Mouse (Mus musculus) ES-Bruce4 (cell line): ENCODE results near the gene Flywch1. TPM values are rescaled to one million over a fixed set of nuclear protein-coding genes. Genes with fewer than 3 reads are reported as not detected.

Source experiments
- H3K27ac ChIP-seq: 2 replicates; pipeline ENCODE4 v1.5.1; 2012; ENCODE audit warnings: low read length, inconsistent platforms; ENCODE audit not compliant: insufficient read depth
- H3K27me3 ChIP-seq: 2 replicates; pipeline ENCODE4 v1.6.1; 2012; ENCODE audit warnings: mild to moderate bottlenecking, low read length, inconsistent platforms; ENCODE audit not compliant: control insufficient read depth, poor library complexity, insufficient read depth, severe bottlenecking
- H3K36me3 ChIP-seq: 2 replicates; pipeline ENCODE4 v1.6.1; 2012; ENCODE audit warnings: inconsistent platforms, mild to moderate bottlenecking, low read length, moderate library complexity; ENCODE audit not compliant: control insufficient read depth, poor library complexity, insufficient read depth, severe bottlenecking
- H3K4me1 ChIP-seq: one replicate; pipeline ENCODE4 v1.8.1; 2011; ENCODE audit warnings: low read length; ENCODE audit not compliant: control insufficient read depth, insufficient read depth
- H3K4me3 ChIP-seq: 2 replicates; pipeline ENCODE4 v1.5.1; 2011; ENCODE audit warnings: low read depth, mild to moderate bottlenecking, low read length
- H3K9ac ChIP-seq: 2 replicates; pipeline ENCODE4 v1.6.1; 2012; ENCODE audit warnings: low read depth, mild to moderate bottlenecking, inconsistent platforms; ENCODE audit not compliant: poor library complexity, severe bottlenecking
- H3K9me3 ChIP-seq: replicated peaks from 2 replicates; pipeline ENCODE4 v1.6.1; 2012; ENCODE audit warnings: mild to moderate bottlenecking, low read length, inconsistent platforms; ENCODE audit not compliant: control insufficient read depth, poor library complexity, insufficient read depth, severe bottlenecking
- CTCF ChIP-seq: IDR thresholded peaks from one replicate; pipeline ENCODE4 v1.8.1; 2011; ENCODE audit warnings: low read depth, low read length
- EP300 ChIP-seq: IDR thresholded peaks from 2 replicates; pipeline ENCODE4 v1.6.1; 2011; ENCODE audit warnings: low read depth, low read length; ENCODE audit not compliant: insufficient read depth
- POLR2A ChIP-seq: IDR thresholded peaks from one replicate; pipeline ENCODE4 v1.8.1; 2011; ENCODE audit warnings: low read length; ENCODE audit not compliant: insufficient read depth
- polyA plus RNA-seq: library from polyadenylated mRNA; stranded (reverse); fragments of >200 nt; gene quantifications from 2 replicates; pipeline ENCODE4 v1.2.4, GENCODE M21; 2011; ENCODE audit warnings: low read depth; ENCODE audit not compliant: missing spikeins, insufficient read depth, insufficient read length

Gene Flywch1
- polyA plus RNA-seq, 1 experiment = 34.2 TPM

DNA sequence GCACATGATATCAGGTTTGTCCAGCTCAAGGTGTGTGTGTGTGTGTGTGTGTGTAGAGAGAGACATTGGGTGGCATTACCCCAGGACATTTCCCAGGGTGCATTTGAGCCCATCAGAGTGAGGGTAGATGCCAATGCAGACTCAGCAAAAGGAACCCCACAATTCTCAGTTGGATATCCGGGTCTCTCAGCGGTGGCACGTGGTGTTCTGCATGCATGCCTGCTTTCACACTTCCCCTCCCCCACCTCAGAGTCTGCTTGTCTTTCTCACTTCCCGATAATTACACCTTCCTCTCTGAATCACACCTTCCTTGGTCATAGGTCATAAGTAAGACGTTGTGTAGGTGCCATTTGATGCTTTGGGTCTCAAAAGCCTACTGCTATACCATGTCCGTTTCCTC is 23.4 kb downstream of the Flywch1 start:
- Histone ChIP-seq H3K36me3 (no peaks in the 10 kb centered on the region), H3K9ac (no peak overlapping the region), H3K27me3 (no peaks in the 10 kb centered on the region; the same call in 1 of the 2 replicates), H3K4me3 (no peak overlapping the region), H3K4me1 (no peaks in the 10 kb centered on the region), H3K9me3 (no peaks in the 10 kb centered on the region), H3K27ac (no peak overlapping the region)
- TF ChIP-seq EP300 (no peak), POLR2A (no peak), CTCF (no peak)

- Histone ChIP-seq H3K9me3 (no peaks in the 10 kb centered on the region), H3K4me3 (no peak overlapping the region), H3K4me1 (no peaks in the 10 kb centered on the region), H3K27me3 (no peaks in the 10 kb centered on the region; the same call in 1 of the 2 replicates), H3K9ac (no peak overlapping the region), H3K27ac (no peak overlapping the region), H3K36me3 (no peaks in the 10 kb centered on the region)
- no peak for TF ChIP-seq POLR2A
- TF ChIP-seq CTCF = no peak
- TF ChIP-seq EP300 = no peak
Observed at GRCm38 (mm10) chr17:23747471-23747870, 23.9 kb downstream of the Flywch1 start.

- no peaks in the 10 kb centered on the region for H3K36me3 ChIP-seq
- H3K27me3 ChIP-seq = no peaks in the 10 kb centered on the region; the same call in 1 of the 2 replicates
- no peak overlapping the region for H3K4me3 ChIP-seq
- H3K9ac ChIP-seq = no peak overlapping the region
- H3K27ac ChIP-seq = no peak overlapping the region
- no peaks in the 10 kb centered on the region for H3K4me1 ChIP-seq
- no peak for TF ChIP-seq EP300
- no peak for TF ChIP-seq CTCF
- no peak for TF ChIP-seq POLR2A
- H3K9me3 ChIP-seq = no peaks in the 10 kb centered on the region
Observed at GRCm38 (mm10) chr17:23746767-23747166, 24.6 kb downstream of the Flywch1 start.

DNA sequence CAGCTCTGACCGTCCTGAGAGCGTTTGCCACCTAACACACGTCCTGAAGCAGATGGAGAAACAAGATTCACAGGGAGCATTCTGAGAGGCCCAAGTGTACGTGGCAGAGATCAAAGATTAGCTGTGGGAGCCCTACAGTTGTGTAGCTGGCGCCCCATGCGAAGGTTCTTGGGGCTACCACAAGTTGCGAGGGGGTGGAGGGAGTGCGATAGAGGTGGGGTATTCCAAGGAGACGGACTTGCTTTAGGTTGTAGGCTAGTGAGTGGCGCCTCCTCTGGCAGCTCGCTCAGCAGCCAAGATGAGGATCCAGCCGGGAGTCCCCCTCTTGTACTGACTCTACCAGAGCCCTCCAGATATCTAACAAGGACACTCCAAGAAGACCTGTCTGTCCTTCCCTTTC is 25.1 kb downstream of the Flywch1 start:
- Histone ChIP-seq H3K27me3 (no peaks in the 10 kb centered on the region; the same call in 1 of the 2 replicates), H3K9ac (peak overlapping the region; percentile 47), H3K4me3 (peak overlapping the region; percentile 60), H3K9me3 (no peaks in the 10 kb centered on the region), H3K36me3 (no peaks in the 10 kb centered on the region), H3K4me1 (no peaks in the 10 kb centered on the region), H3K27ac (no peak overlapping the region)
- TF ChIP-seq EP300 = no peak
- peak; percentile 70 for TF ChIP-seq CTCF
- TF ChIP-seq POLR2A = no peak

GRCm38 (mm10) chr17:23745301-23746251 is 25.8 kb downstream of the Flywch1 start, which contains the start of gene Kremen2:
Gene Kremen2, minus strand, starts transcription at chr17:23745833.
- H3K4me3 ChIP-seq = peak within 1 kb of the TSS; percentile 60
- H3K36me3 ChIP-seq = no peaks in the 10 kb centered on the region
- TF ChIP-seq POLR2A (no peak), EP300 (no peak), CTCF (no peak)
- no peaks in the 10 kb centered on the region for H3K4me1 ChIP-seq
- no peaks in the 10 kb centered on the region; the same call in 1 of the 2 replicates for H3K27me3 ChIP-seq
- H3K9me3 ChIP-seq = no peaks in the 10 kb centered on the region
- peak within 1 kb of the TSS; percentile 47 for H3K9ac ChIP-seq
- no peak within 1 kb of the TSS for H3K27ac ChIP-seq

DNA sequence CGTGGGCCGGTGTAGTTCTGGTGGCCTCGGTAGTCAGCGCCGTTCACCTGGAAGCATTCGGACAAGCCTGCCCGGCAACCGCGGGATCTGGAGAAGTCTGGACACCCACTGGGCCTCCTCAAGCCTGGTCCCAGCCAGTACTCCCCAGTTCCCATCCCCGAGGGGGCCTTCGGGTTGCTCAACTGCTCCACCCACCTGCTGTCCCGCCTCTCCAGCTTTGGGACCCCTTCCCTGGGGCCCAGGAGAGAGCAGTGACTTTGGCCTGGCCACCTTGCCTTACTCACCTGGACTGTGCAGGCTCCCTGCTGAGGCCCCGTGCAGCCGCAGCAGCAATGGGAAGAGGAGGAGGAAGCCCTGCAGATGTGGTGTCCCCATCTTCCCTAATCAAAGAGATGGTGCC is 26.8 kb downstream of the Flywch1 start:
- Histone ChIP-seq H3K27ac (no peak overlapping the region), H3K4me1 (no peaks in the 10 kb centered on the region), H3K36me3 (no peaks in the 10 kb centered on the region), H3K27me3 (no peaks in the 10 kb centered on the region; the same call in 1 of the 2 replicates), H3K9ac (no peak overlapping the region), H3K9me3 (no peaks in the 10 kb centered on the region), H3K4me3 (peak overlapping the region; percentile 58)
- TF ChIP-seq EP300 (no peak), POLR2A (no peak), CTCF (no peak)
